Mouse (Mus musculus) limb, embryonic 11.5 days (tissue): ENCODE data around the gene Scaf4. TPM values are rescaled to one million over a fixed set of nuclear protein-coding genes. Genes with fewer than 3 reads are reported as not detected.
"Not testable (repeated sequence)": the region's sequence is repeated elsewhere in the genome, so short reads cannot be mapped to it uniquely, and the experiment has no call there.

Source experiments
- ATAC-seq: fragments of 200-750 bp; cut with Nextera tagmentation; 2 replicates; pipeline ENCODE4 v1.8.0; 2017; ENCODE audit warnings: low read depth; ENCODE audit not compliant: insufficient number of reproducible peaks, low FRiP score, low TSS enrichment
- DNase-seq: peaks from one replicate; pipeline ENCODE4 v3.0.0-alpha.2; 2015; ENCODE audit warnings: low spot score
- H3K27ac ChIP-seq: fragments of 300-500 bp; sonication (generic); replicated peaks from 2 replicates; pipeline ENCODE4 v1.5.1; 2014; ENCODE audit warnings: low read depth, mild to moderate bottlenecking, low read length
- H3K27me3 ChIP-seq: fragments of 300-500 bp; sonication (generic); 2 replicates; pipeline ENCODE4 v1.6.1; 2014; ENCODE audit warnings: mild to moderate bottlenecking, low read length, mixed read lengths; ENCODE audit not compliant: control insufficient read depth, insufficient read depth
- H3K36me3 ChIP-seq: fragments of 300-500 bp; sonication (generic); 2 replicates; pipeline ENCODE4 v1.6.1; 2014; ENCODE audit warnings: mild to moderate bottlenecking, low read length, moderate library complexity, mixed read lengths; ENCODE audit not compliant: control insufficient read depth, insufficient read depth
- H3K4me1 ChIP-seq: fragments of 300-500 bp; sonication (generic); 2 replicates; pipeline ENCODE4 v1.6.1; 2014; ENCODE audit warnings: low read length, mixed read lengths; ENCODE audit not compliant: control insufficient read depth, insufficient read depth
- H3K4me2 ChIP-seq: fragments of 300-500 bp; sonication (generic); 2 replicates; pipeline ENCODE4 v1.6.1; 2014; ENCODE audit warnings: low read depth, mild to moderate bottlenecking, moderate library complexity; ENCODE audit not compliant: severe bottlenecking
- H3K4me3 ChIP-seq: fragments of 300-500 bp; sonication (generic); 2 replicates; pipeline ENCODE4 v1.5.1; 2014; ENCODE audit warnings: low read depth, low read length
- H3K9ac ChIP-seq: fragments of 300-500 bp; sonication (generic); 2 replicates; pipeline ENCODE4 v1.6.1; 2014; ENCODE audit warnings: mild to moderate bottlenecking, low read length
- H3K9me3 ChIP-seq: fragments of 300-500 bp; sonication (generic); 2 replicates; pipeline ENCODE4 v1.6.1; 2016; ENCODE audit warnings: low read length; ENCODE audit not compliant: control insufficient read depth
- WGBS: fragments of 180-500 bp; shearing (Covaris S2); extraction: QIAGEN DNeasy Blood & Tissue Kit; methylation state at CpG from one replicate; pipeline ENCODE4 v1.1.7; 2014; 5-methylcytosine and 5-hydroxymethylcytosine counted together
- polyA plus RNA-seq: library from polyadenylated mRNA; unstranded; fragments of >200 nt; fragmentation: Nextera tagmentation; extraction: Ambion mirVana; gene quantifications from 2 replicates; pipeline ENCODE4 v1.2.1, GENCODE M21; 2014

The Scaf4 gene
- polyA plus RNA-seq, 1 experiment from 2014 or later = 35.2 TPM

DNA sequence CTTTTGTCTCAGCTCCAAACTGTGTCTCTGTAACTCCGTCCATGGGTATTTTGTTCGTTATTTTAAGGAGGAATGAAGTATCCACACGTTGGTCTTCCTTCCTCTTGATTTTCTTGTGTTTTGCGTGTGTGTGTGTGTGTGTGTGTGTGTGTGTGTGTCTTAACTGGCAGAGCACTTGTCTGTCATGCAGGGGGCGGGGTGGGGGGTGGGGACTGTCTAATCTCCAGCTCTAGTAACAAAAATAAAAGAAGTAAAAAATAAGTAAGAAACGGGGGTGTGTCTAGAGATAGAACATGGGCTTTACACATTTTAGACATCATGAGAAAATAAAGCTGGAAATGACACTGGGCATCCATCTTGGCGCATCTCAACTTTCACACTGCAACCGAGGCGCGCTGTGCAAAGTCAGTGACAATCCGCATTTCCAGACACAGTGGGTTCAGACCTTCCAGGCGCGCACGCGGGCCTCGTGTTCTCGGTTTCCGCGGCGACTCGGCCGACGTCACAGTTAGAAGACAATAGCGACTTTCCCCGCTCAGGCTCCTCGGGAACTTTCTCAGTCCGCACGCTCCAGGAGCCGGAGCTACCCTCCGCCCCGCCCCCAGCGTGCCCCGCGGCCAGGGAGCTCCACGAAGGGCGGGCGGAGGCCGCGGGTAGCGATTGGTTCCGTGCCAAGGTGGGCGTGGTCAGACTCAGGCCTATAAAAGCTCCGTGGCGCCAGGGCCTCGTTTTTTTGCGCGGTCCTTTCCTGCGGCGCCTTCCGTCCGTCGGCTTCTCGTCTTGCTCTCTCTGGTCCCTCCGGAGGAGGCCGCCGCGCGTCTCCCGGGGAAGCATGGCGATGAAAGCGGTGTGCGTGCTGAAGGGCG is 64.0 kb downstream of the Scaf4 start, which contains the start of gene Sod1:
Gene Sod1 (plus strand): TSS at position 729 of the 866 bp plus-strand sequence.
- 2% methylated on average over 63 of the region's 63 CpGs for WGBS
- no peaks in the 10 kb centered on the region; the same call in 1 of the 2 replicates for H3K27me3 ChIP-seq

DNA sequence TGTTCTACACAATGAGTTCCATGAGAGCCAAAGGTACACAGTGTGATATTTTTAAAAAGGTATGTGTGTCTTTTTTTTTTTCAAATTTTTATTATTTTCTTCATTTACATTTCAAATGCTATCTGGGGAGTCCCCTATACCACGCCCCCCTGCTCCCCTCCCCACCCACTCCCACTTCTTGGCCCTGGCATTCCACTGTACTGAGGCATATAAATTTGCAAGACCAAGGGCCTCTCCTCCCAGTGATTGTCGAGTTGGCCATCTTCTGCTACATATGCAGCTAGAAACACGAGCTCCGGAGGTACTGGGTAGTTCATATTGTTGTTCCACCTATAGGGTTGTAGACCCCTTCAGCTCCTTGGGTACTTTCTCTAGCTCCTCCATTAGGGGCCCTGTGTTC is 64.9 kb downstream of the Scaf4 start:
- not testable (repeated sequence) for H3K9ac ChIP-seq, H3K27me3 ChIP-seq, H3K27ac ChIP-seq, H3K4me1 ChIP-seq, H3K4me2 ChIP-seq, ATAC-seq, H3K9me3 ChIP-seq, H3K36me3 ChIP-seq, DNase-seq, H3K4me3 ChIP-seq
- WGBS = 75% methylated on average over 4 of the region's 4 CpGs

More for the DNA sequence above, 64.0 kb downstream of the Scaf4 start, which contains the start of gene Sod1:
- peak within 1 kb of the TSS; percentile 85 for H3K27ac ChIP-seq
- H3K4me1 ChIP-seq = 0 out of 2 replicates have a peak, but pooled peaks cover 3% of the 10 kb centered on the region
- peak within 1 kb of the TSS; percentile 67 for H3K4me2 ChIP-seq
- H3K36me3 ChIP-seq = peaks cover 9% of the 10 kb centered on the region
- H3K9me3 ChIP-seq = no peaks in the 10 kb centered on the region
- peak; percentile 96 for ATAC-seq
- H3K9ac ChIP-seq = peak within 1 kb of the TSS; percentile 89
- DNase-seq = peak; percentile 99
- peak within 1 kb of the TSS; percentile 88 for H3K4me3 ChIP-seq

DNA sequence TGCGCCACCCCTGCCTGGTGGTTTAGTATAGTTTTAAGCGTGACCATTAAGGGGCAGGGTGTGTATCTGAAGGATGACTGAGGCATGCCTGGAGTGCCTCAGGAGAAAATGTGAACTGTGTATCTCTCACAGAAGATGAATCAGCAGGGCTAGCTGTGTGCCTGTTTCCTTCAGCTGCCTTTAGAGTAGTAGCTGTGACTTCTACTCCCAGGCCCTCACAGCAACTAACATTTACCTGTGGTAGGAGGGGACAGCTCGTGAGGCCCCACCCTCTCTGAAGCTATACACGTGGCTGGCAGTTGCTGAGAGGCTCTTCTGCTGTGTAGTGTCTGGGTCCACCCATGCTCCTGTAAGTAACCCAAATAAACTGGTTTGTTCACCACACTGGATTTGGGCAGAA is 66.4 kb downstream of the Scaf4 start:
- 0 out of 2 replicates have a peak, but pooled peaks cover 3% of the 10 kb centered on the region for H3K4me1 ChIP-seq
- H3K9me3 ChIP-seq = no peaks in the 10 kb centered on the region
- no peak overlapping the region for H3K4me3 ChIP-seq
- H3K4me2 ChIP-seq = no peak overlapping the region
- no peak overlapping the region for H3K27ac ChIP-seq
- no peak overlapping the region for H3K9ac ChIP-seq
- no peaks in the 10 kb centered on the region; the same call in 1 of the 2 replicates for H3K27me3 ChIP-seq
- ATAC-seq (no peak), DNase-seq (no peak)
- no peaks in the 10 kb centered on the region; the same call in 1 of the 2 replicates for H3K36me3 ChIP-seq
- 63% methylated on average over 4 of the region's 4 CpGs for WGBS

DNA sequence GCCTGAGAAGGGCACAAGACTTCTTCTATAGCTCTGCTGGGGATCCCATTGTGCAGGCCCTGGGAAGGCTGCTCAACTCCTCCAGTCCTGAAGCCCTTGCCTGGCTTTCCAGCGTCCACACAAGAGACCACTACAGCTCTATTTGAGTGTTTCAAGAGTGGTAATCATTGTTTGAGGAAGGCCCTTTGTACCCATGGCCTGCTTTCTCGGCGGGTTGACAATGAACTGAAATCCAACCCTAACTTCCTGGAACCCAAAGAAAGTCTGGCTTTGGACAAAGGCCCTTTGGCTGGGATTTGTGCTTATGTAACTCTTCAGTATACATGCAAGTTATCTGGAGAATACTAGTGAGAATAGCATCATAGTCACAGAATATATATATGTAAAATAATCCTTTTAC is 66.9 kb downstream of the Scaf4 start:
- ATAC-seq = no peak
- no peak overlapping the region for H3K9ac ChIP-seq
- no peak overlapping the region for H3K4me2 ChIP-seq
- no peaks in the 10 kb centered on the region for H3K9me3 ChIP-seq
- no peak overlapping the region for H3K27ac ChIP-seq
- no peaks in the 10 kb centered on the region; the same call in 1 of the 2 replicates for H3K27me3 ChIP-seq
- H3K4me1 ChIP-seq = 0 out of 2 replicates have a peak, but pooled peaks cover under 1% of the 10 kb centered on the region
- no peak overlapping the region for H3K4me3 ChIP-seq
- WGBS = 68% methylated on average over 3 of the region's 3 CpGs
- H3K36me3 ChIP-seq = no peaks in the 10 kb centered on the region; the same call in 1 of the 2 replicates
- DNase-seq = no peak

DNA sequence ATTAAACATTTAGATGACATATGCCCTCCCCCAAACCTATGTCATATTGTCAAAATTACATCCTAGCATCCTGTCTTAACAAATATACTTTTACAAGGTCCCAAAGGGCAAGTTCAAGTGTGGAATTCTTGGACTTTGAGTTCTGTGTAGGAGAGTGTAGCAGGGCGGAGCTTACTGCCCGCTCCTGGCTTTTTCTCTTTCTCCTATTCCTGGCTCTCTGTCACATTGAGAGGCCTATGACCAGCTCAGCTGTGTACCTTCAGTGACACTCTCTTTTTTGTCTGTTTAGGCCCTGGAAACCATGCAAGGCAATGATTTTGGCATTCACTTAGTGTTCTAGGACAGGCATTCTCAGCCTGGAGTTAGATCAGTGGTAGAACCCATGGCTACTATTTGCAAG is 67.9 kb downstream of the Scaf4 start:
- no peak overlapping the region for H3K27ac ChIP-seq
- no peaks in the 10 kb centered on the region; the same call in 1 of the 2 replicates for H3K36me3 ChIP-seq
- no peak overlapping the region for H3K4me3 ChIP-seq
- WGBS = 86% methylated on average over 2 of the region's 2 CpGs
- ATAC-seq = no peak
- DNase-seq = no peak
- H3K4me1 ChIP-seq = no peaks in the 10 kb centered on the region
- no peak overlapping the region for H3K9ac ChIP-seq
- H3K9me3 ChIP-seq = no peaks in the 10 kb centered on the region
- H3K4me2 ChIP-seq = no peak overlapping the region
- no peaks in the 10 kb centered on the region; the same call in 1 of the 2 replicates for H3K27me3 ChIP-seq

DNA sequence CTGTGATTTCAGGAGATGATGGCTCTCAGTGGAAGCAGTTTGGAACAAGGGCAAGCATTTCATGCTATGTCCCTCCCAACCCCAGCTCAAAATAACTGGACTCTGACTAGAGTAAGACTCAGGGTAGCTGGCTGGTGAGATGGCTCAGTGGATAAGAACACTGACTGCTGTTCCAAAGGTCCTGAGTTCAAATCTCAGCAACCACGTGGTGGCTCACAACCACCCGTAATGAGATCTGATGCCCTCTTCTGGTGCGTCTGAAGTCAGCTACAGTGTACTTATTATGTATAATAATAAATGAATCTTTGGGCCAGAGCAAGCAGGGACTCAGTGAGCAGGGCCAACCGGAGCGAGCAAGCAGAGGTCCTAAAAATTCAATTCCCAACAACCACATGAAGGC is 68.4 kb downstream of the Scaf4 start:
- H3K27me3 ChIP-seq, H3K9ac ChIP-seq, H3K9me3 ChIP-seq, H3K4me2 ChIP-seq, H3K4me3 ChIP-seq, H3K36me3 ChIP-seq, DNase-seq, H3K4me1 ChIP-seq, ATAC-seq, H3K27ac ChIP-seq: not testable (repeated sequence)
- WGBS = 90% methylated on average over 5 of the region's 5 CpGs

DNA sequence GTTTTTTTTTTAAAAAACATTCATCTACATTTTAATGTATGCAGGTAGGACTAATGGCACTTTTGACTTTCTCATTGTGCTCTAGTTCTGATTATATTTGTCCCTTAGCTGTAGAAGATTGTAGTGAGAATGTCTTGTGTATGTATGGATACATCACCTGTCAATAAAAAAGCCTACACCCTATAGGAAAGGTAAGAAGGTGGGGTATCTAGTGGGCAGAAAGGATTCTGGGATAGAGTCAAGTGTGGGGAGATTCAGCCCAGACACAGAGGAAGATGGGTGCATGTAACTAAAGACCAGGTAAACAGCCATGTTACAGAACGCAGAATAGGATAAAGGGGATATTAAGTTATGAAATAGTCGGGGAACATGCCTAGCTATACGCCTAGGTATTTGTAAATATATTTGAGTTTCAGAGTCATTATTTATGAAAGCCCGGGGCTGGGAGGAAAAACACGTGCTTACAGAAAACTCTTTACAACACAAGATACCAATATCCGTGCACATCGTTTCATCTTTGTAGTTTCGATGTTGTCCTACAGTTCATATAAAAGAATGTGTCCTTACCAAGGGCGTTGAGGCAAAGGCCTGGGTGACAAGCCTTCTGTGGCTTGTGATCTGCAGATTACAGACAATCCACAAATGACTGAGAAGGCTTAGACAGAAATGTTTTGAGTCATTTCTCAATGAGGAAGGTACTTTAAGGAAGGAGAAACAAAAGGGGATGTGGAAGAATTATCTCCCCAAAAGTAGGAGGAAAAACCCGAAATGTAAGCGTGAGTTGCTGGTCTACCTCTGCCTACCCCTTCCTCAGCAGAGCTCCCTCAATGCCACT is 69.4 kb downstream of the Scaf4 start:
- H3K36me3 ChIP-seq = no peaks in the 10 kb centered on the region; the same call in 1 of the 2 replicates
- H3K4me3 ChIP-seq = no peak overlapping the region
- H3K9ac ChIP-seq = no peak overlapping the region
- H3K9me3 ChIP-seq = no peaks in the 10 kb centered on the region
- WGBS = 91% methylated on average over 11 of the region's 11 CpGs
- H3K27ac ChIP-seq = no peak overlapping the region
- H3K4me1 ChIP-seq = no peaks in the 10 kb centered on the region
- no peak overlapping the region for H3K4me2 ChIP-seq
- H3K27me3 ChIP-seq = no peaks in the 10 kb centered on the region
- DNase-seq (no peak), ATAC-seq (no peak)
